Mouse (Mus musculus) CD4-positive, CD25-positive, alpha-beta regulatory T cell, adult 4 months (primary cell): ENCODE results near the gene Myh6. TPM values are rescaled to one million over a fixed set of nuclear protein-coding genes. Genes with fewer than 3 reads are reported as not detected.
"Not testable (repeated sequence)": the region's sequence is repeated elsewhere in the genome, so short reads cannot be mapped to it uniquely, and the experiment has no call there.

ENCODE experiments used
- ATAC-seq: one replicate; pipeline ENCODE4 v1.8.0; 2017
- polyA plus RNA-seq, 2 experiments: library from polyadenylated mRNA; unstranded; fragments of 100-300 nt; shearing (Covaris generic); gene quantifications; one replicate each; pipeline ENCODE4 v1.2.1; 2017

The Myh6 gene
- not detected for polyA plus RNA-seq

DNA sequence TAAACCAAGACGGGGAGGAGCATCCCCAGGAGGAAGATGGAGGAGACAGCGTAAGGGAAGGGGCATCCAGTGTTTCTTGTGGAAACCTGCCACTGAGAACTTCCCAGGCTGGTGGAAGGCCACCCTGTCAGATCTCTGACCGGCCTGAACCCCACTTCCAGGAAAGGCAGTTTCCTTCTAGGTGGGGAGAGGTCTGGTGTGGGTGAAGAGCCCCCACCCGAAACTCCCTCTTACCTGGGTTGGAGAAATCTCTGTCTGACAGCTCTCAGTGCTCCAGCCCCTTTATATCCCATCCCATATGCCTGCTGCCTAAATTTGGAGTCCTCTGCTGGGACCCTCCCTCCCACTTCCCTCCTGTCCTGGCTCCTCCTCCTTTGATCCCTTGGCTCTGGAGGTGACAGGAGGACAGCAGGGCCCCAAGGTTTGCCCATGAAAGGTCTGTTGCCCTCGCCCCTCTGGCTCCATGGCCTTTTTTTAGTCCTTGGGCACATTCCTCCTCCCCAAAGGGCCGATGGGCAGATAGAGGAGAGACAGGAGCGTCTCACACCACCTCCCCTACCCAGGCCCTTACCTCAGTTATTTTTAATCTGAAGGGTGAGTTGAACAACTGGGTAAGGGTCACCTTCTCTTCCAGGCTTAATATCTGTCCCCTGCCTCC lies at the start of gene Myh6:
Myh6 (minus strand) TSS at position 608 of the 658 bp plus-strand sequence.
- no peak for ATAC-seq

DNA sequence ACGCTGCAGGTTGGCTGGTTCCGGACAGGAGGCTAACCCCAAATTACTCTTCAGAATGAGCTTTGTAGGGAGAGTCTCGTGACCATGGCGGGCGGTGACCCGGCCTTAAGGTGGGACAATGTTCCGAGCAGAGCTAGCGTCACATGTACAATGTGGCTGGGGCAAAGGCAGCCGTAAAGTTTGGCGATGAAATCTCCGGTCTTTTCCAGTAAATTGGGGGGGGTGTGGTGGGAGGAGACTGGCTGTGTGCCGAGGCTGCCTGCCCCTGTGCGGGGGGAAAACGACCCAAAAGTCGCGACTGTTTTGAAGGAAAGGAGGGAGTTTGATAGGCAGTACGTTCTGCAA lies 49.0 kb upstream of the Myh6 start:
- no peak for ATAC-seq

DNA sequence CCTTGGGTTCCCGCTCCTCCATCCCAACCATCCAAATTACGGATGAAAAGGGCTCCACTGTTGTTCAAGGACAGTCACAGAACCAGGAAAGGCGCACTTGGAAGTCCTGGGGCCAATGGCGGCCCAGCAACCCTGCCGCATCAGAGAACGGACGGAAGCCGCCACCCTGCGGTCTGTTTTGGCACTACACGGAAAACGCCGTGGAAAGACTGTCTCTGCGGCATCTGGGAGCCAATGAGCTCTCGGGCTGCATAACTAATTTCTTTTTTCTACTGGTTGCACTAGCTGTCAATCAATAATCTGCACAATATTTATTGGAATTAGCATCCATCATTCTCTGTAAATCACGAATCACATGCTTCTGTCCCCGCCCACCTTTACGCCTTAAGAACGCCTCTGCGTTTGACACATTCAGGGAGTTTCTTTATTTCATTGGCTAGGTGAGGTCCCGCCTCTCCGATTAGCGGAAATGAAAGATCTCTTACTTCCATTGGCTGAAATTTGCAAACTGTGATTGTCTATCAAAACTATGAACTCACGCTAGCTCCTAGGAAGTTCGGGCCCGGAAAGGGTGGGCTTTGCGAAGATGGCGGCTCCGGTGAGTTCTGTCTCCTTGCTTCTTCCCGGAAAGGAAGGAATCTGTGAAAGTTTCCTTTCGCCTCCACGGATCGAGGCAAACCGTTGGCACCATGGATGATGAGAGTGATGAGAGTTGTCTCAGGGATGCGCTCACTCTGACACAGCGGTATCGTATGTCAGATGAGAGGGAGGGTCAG lies 48.5 kb upstream of the Myh6 start, which contains the start of gene Ngdn:
Ngdn (plus strand) TSS at position 464 of the 776 bp plus-strand sequence.
- peak; percentile 91 for ATAC-seq

DNA sequence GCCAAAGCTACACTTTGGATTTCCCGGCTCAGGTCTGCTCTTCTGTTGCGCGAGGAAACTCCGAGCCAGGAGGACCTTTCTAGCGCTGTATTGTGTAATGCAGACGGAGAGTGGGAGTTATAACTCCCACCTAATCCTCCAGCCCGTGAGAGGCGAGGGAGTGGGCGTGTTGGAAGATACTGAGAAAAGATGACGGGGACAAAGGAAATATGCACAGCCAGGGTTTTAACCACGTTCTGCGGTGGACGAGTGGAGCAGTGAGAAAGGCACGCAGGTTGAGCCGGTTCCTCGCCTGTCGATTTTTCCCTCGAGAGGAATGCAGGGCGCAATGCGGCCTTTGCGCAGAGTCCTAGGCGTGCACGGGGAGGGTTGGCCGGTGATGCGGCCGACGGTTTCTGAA lies 47.9 kb upstream of the Myh6 start:
- ATAC-seq, result peak; percentile 11

DNA sequence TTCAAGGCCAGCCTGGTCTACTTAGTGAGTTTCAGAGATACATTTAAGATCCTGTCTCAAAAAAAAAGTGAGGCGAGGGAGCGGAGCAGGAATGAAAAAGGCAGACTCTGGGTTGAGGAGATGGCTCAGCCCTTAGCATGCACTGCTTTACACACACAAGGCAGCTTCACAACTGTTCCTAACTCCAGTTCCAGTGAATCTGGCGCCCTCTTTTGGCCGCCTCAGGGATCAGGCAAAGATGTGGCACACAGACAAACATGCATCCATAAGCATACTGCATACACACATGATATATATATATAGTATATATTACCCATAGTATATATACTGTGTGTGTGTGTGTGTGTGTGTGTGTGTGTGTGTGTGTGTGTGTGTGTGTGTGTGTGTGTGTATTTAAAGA lies 44.4 kb upstream of the Myh6 start:
- ATAC-seq, result no peak

DNA sequence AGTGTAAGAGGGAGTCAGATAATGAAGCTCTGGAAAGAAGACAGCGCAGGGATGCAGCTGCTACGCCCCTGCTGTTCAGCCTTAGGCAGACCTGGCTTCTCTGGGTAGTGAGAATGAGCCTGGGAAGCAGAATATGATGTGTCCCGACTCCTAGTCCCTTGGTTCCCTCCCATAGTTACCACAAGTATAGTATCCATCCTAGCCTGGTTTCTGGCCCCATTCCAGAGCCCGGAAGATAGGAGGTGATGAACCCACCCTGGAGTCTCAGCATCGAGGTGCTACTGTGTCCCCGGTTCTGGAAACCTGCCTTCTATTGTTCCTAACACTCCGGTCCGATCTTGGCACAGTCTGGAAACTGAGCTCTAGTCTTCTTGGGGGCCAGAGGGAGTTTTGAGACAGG lies 41.7 kb upstream of the Myh6 start:
- ATAC-seq, result no peak

DNA sequence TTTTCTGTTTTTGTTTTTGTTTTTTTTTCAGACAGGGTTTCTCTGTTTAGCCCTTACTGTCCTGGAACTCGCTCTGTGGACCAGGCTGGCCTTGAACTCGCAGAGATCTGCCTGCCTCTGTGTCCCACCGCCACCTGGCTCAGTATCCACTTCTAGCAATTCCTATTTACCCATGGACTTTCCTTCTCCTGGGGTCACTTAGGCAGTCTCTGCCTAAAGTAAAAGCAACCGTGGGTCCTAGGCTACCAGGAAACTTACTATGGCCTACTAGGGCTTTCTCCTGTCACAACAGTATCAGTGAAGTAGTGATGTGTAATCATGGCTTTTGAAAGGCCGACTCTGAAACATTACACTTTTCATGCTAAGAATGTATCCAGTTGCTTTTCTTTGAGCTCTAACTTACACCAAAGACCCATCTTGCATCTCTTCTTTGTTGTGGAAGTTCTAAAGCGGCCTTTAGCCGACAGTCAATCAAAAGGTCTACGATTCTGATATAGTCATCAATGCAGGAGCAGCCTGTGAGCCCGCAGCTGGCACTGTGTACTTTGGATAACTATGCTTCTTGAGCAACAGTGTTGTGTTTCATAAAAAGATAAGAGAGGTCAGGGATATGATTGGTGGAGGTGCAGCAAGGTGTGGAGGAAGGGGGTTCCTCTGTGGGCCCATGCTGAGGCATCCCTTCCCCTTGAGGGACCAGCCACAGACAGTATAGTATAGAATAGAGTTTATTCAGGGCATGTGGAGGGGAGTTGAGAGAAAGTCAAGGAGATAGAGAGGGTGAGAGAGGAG lies 40.6 kb upstream of the Myh6 start:
- no peak for ATAC-seq

DNA sequence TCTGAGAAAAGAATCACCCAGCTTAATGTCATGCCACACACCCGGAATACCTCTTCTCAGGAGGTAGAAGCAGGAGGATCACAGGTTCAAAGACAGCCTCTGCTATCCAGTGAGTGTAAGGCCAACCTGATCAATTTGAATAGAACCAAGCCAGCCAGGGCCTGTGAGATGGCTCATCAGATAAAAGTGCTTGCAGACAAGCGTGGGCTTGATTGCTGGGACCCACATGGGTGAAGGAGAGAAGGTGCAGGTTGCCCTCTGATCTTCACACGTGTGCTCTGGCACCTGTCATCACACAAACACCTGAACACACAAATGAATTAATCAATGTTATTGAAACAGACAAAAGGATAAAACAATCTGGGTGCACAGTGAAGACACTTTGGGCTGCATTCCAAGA lies 39.8 kb upstream of the Myh6 start:
- ATAC-seq, result no peak

DNA sequence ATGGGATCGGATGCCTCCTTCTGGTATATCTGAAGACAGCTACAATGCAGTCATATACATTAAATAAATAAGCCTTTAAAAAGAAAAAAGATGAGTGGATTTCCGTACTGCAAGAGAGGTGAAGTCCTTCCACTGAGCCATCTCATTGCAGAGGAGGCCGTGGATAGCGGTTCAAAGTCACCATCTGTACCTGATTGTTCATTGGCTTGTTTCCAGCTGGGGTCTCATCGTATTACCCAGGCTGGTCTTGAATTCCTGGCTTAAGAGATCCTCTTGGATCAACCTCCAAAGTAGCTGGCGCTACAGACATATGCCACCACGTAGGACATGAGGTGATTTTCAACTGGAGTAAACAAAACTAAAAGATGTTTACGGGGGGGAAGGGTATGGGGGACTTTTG lies 39.2 kb upstream of the Myh6 start:
- no peak for ATAC-seq

DNA sequence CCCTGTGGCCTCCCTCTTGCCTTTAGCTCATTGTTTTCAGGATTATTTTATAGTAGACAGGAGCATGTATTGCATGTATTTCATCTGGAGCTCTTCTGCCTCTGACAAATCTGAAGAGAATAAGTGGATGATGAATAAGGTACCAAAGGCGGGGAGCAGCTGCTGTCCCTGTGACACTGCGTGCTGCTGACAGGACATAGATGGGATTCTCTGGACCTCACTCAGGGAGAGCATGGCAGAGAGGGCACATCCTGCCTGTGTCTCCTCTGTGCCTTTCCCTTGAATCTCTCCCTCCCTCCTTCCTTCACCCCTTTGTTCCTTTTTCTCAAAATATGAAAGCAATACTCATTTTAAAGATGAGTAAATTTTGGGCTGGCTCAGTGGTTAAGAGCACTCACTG lies 38.8 kb upstream of the Myh6 start:
- no peak for ATAC-seq

DNA sequence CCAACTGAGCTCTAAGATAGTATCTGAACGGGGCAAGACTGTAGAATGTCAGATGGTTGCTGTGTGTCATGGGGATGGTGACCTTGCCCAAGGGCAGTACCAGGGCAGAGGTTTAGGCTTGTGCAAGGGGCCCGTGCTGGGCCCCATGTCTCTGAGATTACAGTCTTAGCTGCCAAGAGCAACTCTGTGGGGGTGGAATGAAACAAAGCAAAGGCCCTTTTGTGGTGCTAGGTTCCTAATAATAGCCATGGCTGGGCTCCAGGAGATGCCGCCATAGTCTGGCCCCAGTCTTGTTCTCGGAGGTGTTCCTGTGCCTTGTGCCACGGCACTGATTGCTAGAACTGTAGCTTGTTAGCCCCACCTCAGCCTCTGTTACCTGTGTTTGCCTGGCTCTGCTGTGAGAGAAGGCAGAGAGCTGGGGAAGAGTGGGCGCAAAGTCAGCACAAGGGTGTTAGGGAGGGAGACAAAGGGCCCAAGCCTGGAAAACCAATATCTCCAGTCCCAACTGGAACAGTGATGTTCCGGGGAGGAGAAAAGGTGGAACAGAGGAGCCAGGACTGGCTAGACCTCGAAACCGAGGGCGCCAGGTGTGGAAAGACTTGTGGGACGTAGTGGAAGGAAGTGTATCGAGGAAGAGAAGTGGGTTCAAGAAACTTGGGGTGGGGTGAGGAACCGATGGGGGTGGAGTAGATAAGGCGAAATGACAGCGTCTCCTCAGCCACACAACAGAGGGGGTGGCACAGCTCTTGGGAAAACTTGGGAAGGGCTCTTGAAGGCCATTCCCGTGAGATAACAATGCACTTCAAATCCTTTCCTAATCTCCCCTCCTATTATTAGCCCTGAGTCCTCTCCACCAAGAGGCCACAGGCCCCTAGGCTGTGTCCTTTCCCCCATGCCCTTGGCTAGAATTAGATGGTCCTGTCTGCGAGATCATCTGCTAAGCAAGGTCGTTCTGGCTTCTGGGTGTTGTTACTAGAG lies 37.4 kb upstream of the Myh6 start:
- no peak for ATAC-seq

DNA sequence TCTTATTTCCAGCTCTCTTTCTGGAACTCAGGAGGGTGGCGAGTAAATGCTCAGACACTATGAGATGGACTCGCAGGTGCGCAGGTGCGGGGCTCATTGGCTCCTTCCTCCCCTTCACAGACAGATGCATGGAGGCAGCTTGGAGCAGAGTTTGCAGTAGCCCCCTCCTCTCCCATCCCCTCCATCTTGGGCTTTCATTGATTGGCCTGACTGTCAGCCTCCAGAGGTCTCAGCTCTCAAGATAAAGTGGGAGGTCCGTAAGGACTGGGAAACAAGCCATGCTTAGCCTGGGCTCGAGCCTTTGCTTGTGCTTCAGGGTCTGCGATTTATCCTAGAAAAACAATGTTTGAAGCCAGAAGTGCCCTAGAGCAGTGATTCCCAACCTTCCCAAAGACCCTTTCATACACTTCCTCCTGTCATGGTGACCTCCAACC lies 36.0 kb upstream of the Myh6 start:
- ATAC-seq, result no peak

DNA sequence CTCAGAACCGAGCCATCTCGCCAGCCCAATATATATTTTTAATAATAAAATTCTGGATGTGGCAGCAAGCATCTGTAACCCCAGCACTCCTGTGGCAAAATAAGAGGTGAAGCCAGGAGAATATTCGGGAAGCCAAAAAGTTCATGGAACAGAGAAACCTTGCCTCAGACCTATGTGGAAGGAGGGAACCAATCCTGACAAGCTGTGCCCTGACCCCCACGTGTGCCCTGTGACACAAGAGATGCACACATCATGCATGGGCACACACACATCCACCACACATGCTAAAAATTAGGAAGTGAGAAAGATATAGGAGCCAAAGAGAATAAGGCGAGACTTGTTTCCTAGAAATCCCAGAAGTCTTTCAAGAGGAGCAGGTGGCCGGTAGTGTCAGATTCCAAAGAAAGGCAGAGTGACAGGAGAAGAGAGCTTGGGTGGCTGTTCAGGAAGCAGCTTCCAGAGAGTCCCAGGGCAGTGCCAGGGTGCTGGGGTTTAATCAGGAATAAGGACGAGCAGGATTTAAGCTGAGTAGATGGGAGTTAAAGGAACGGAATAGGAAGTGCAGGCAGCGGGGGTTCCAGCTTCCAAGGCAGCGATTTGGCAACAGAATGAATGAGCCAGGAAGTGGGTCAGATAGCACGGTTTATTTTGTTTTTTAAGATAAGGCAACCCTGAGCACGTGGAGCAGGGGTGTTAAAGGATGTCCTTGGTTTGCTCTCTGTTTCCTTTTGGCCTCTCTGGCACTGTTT lies 35.4 kb upstream of the Myh6 start:
- no peak for ATAC-seq

DNA sequence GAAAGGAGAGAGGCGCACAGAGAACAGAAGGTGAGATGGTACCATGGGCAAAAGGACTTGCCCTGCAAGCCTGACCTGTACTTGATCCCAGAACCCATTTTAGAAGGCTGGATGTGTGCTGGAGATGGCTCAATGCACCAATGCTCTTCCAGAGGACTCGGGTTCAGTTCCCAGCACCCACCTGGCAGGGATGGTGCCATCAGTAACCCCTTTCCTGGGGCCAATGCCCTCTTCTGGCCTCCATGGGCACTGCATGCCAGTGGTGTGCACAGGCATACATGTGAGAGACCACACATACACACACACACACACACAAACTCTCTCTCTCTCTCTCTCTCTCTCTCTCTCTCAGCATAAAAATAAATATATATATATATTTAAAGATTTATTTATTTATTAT lies 34.7 kb upstream of the Myh6 start:
- no peak for ATAC-seq

DNA sequence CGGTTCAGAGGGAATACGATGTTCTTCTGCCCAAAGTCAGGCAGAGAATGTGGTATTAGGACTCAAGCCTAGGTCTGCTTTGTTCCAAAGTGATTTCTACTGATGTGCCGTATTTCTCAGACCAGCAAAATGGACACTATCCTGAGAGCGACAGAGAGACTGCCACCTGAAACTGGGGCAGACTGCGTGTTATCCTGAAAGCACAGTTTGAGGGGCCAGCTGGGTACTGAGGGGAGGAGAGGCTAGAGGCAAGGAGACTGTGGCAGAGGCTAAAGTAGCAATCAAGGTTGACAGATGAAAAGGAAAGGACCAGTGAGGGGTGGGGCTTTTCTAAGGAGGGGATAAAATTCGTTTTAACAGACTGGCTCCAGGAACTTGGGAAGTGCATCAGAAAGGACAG lies 34.1 kb upstream of the Myh6 start:
- no peak for ATAC-seq

DNA sequence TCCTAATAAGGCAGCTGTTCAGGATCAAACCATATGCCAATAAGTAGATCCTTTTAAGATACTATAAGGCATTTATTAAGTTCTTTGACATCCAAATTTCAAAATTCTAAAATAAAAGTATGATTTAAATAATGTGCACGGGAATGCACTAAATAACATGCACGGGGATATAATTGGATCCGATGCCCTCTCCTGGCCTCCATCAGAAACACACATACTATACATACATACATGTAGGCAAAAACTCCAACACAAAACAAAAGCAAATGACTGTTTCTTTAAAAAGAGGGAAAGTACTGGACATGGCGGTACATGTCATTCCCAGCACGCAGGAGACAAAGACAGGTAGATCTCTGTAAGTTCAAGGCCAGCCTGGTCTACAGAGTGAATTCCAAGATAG lies 33.1 kb upstream of the Myh6 start:
- ATAC-seq, result not testable (repeated sequence)

DNA sequence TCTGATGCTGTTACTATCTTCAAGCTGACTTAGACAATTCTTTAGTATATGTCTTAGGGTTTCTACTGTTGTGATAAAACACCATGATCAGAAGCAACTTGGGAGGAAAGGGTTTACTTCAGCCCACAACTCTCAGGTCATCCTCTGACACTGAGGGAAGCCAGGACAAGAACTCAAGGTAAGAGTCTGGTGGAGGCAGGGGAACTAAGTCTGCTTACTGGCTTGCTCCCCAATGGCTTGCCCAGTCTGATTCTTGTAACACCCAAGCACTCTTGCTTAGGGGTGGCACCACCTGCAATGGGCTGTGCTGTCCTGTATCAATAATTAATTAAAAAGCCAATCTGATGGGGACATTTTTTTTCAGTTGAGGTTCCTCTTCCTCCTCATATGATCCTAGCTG lies 32.0 kb upstream of the Myh6 start:
- no peak for ATAC-seq

DNA sequence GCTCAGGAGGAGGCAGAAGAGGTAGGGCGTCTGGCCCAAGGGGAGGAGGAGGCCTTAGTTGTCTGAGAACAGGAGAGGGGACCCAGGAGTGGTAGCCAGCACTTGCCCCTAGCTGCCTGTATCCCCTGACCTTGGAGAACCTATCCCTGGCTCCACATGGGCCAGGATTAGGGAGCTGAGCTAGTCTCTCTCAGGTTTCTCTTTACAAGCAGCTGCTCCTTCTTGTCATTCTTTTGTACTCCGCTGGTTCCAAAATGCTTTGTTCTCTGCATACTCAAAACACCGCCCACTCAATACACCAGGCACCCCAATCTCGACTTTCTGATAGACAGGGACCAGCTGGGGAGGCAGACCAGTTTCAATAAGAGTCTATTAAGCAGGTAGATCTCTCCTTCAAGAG lies 30.6 kb upstream of the Myh6 start:
- no peak for ATAC-seq

DNA sequence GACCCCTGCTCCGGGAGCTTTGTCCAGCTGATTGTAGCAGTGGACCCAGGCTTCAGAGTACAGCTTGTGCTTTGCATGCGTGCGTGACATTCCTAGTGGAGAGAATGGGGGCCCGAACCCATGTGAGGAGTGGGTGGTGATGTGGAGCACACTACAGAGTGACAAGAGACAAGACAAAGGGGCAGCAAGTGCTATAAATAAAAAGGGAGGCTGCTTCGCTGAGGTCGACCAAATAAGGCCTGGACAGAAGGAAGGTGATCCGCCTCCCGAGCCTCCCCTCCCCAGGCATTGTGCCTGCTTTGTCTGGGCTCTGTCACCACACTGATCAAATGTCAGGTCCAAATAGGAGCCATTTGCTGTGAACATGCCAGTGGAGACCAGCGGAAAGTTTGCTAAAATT lies 30.1 kb upstream of the Myh6 start:
- ATAC-seq, result no peak

DNA sequence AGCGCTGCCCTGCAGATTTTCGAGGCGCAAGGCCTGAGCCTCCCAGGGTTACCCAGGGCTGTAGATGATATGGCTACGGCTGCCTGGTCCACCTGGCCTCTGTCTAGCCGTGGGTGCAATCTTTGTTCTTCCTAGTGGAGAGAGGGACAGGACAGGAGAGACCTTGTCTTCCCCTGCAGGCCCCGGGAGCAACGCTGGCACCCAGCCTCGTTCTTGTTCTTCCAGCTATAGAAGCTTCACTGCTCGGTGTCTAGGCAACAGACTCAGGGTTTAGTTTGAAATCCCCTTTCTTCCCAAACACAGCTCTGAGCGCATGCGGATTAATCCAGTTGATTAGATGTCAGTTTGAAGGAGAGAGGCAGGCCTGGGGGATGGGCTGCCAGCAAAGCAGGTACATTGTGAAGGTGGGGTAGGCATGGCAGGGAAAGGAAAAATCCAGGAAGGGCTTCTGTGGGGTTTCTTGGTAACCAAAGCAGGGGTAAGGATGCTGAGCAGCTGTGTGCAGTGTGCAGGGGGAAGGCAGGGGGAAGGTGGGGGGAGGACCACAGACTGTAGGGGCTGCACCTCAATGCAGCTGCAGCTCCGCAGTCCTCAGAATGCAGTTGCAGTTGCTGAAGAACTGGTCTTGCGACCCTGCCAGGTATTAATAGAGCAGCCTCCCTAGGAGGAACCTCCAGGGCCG lies 28.9 kb upstream of the Myh6 start:
- no peak for ATAC-seq

DNA sequence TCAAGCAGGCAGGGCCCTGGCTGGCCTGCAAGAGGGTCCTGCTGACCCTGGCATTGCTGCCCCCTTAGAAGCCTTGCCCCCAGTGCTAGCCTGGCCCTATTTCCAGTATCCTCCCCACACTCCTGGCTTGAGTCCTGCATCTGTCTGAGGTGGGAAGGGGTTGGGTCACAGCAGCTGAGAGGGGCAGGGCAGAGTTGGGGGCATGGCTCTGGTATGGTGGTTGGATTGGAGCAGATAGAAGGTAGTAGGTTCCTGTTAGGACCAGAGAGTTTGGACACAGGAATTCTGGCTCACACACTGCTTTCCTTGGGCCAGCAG lies 28.1 kb upstream of the Myh6 start:
- no peak for ATAC-seq
